Mouse (Mus musculus) G1E (cell line): ENCODE measurements around the gene Rptor.

Source experiments
- CTCF ChIP-seq: IDR thresholded peaks from 2 replicates; pipeline ENCODE4 v1.5.1; 2012; ENCODE audit warnings: low read depth, low read length, inconsistent platforms, mixed read lengths
- GATA1 ChIP-seq: IDR thresholded peaks from 2 replicates; pipeline ENCODE4 v1.6.1; 2012; ENCODE audit warnings: borderline replicate concordance, low read length, inconsistent platforms, mixed read lengths
- GATA2 ChIP-seq: IDR thresholded peaks from 2 replicates; pipeline ENCODE4 v1.6.1; 2012; ENCODE audit warnings: low read depth, low read length, inconsistent platforms, borderline replicate concordance
- POLR2AphosphoS5 ChIP-seq: IDR thresholded peaks from 2 replicates; pipeline ENCODE4 v1.6.1; 2012; ENCODE audit warnings: low read depth, low read length, inconsistent platforms; ENCODE audit not compliant: insufficient replicate concordance

- TF ChIP-seq CTCF (no peak), GATA2 (no peak), GATA1 (no peak), POLR2AphosphoS5 (no peak)
Observed at GRCm38 (mm10) chr11:119786385-119786880, 183.7 kb downstream of the Rptor start.
